Mouse (Mus musculus) hindbrain, embryonic 14.5 days (tissue): ENCODE data around the gene Narfl. TPM values are rescaled to one million over a fixed set of nuclear protein-coding genes. Genes with fewer than 3 reads are reported as not detected.

Source experiments
- ATAC-seq: fragments of 200-750 bp; cut with Nextera tagmentation; 2 replicates; pipeline ENCODE4 v1.8.0; 2017; ENCODE audit warnings: moderate number of reproducible peaks, mild to moderate bottlenecking, moderate TSS enrichment, moderate library complexity; ENCODE audit not compliant: low FRiP score
- DNase-seq: peaks from one replicate; pipeline ENCODE4 v3.0.0-alpha.2; 2015; ENCODE audit warnings: low spot score
- H3K27ac ChIP-seq: fragments of 300-500 bp; sonication (generic); 2 replicates; pipeline ENCODE4 v1.5.1; 2014; ENCODE audit warnings: mild to moderate bottlenecking, moderate library complexity
- H3K27me3 ChIP-seq: fragments of 300-500 bp; sonication (generic); 2 replicates; pipeline ENCODE4 v1.6.1; 2014; ENCODE audit warnings: mild to moderate bottlenecking, low read length, mixed read lengths; ENCODE audit not compliant: control insufficient read depth, insufficient read depth
- H3K36me3 ChIP-seq: fragments of 300-500 bp; sonication (generic); replicated peaks from 2 replicates; pipeline ENCODE4 v1.6.1; 2014; ENCODE audit not compliant: control insufficient read depth, insufficient read depth
- H3K4me1 ChIP-seq: fragments of 300-500 bp; sonication (generic); replicated peaks from 2 replicates; pipeline ENCODE4 v1.6.1; 2014; ENCODE audit warnings: antibody characterized with exemption, low read length, mixed read lengths; ENCODE audit not compliant: control insufficient read depth, insufficient read depth
- H3K4me2 ChIP-seq: fragments of 300-500 bp; sonication (generic); replicated peaks from 2 replicates; pipeline ENCODE4 v1.6.1; 2014; ENCODE audit warnings: mild to moderate bottlenecking, moderate library complexity
- H3K4me3 ChIP-seq: fragments of 300-500 bp; sonication (generic); replicated peaks from 2 replicates; pipeline ENCODE4 v1.5.1; 2014; ENCODE audit warnings: mild to moderate bottlenecking, low read length
- H3K9ac ChIP-seq: fragments of 300-500 bp; sonication (generic); 2 replicates; pipeline ENCODE4 v1.6.1; 2014
- H3K9me3 ChIP-seq: fragments of 300-500 bp; sonication (generic); 2 replicates; pipeline ENCODE4 v1.6.1; 2016; ENCODE audit warnings: low read length; ENCODE audit not compliant: control insufficient read depth
- WGBS: fragments of 180-500 bp; shearing (Covaris S2); extraction: QIAGEN DNeasy Blood & Tissue Kit; methylation state at CpG from one replicate; pipeline ENCODE4 v1.1.7; 2014; 5-methylcytosine and 5-hydroxymethylcytosine counted together
- polyA plus RNA-seq: library from polyadenylated mRNA; unstranded; fragments of >200 nt; fragmentation: Nextera tagmentation; extraction: Ambion mirVana; gene quantifications from 2 replicates; pipeline ENCODE4 v1.2.1, GENCODE M21; 2014

Gene Narfl
- polyA plus RNA-seq, 1 experiment from 2014 or later, result 29.1 TPM

DNA sequence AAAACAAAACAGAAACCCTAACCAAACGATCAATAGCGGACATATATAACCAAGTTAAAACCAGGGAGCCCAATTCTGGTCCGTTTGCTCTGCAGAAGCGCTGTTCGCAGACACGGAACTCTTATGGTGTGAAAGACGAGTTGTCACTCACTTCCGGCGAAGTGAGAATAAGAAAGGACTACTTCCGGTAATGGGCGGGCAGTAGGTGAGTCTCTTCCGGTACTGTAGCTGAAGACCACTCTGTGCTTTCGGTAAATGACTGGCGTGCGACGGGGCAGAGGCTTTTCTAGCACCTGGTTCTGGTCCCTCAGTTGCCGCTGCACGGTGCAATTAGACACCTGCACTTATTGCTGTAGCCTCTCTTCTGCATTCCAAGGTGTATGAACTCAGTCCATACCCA is 49.9 kb downstream of the Narfl start, which contains the start of gene Wdr24:
TSS of gene Wdr24 (plus strand) at position 176 of the 400 bp plus-strand sequence.
- ATAC-seq (peak; percentile 80), DNase-seq (peak; percentile 86)
- Histone ChIP-seq H3K36me3 (peaks cover 44% of the 10 kb centered on the region), H3K27me3 (peaks cover 11% of the 10 kb centered on the region; the same call in 1 of the 2 replicates), H3K9me3 (no peaks in the 10 kb centered on the region), H3K27ac (peak within 1 kb of the TSS; percentile 76), H3K9ac (peak within 1 kb of the TSS; percentile 82), H3K4me3 (peak within 1 kb of the TSS; percentile 68), H3K4me2 (peak within 1 kb of the TSS; percentile 99), H3K4me1 (peaks cover 32% of the 10 kb centered on the region)
- WGBS, result under 1% methylated on average over 18 of the region's 18 CpGs

DNA sequence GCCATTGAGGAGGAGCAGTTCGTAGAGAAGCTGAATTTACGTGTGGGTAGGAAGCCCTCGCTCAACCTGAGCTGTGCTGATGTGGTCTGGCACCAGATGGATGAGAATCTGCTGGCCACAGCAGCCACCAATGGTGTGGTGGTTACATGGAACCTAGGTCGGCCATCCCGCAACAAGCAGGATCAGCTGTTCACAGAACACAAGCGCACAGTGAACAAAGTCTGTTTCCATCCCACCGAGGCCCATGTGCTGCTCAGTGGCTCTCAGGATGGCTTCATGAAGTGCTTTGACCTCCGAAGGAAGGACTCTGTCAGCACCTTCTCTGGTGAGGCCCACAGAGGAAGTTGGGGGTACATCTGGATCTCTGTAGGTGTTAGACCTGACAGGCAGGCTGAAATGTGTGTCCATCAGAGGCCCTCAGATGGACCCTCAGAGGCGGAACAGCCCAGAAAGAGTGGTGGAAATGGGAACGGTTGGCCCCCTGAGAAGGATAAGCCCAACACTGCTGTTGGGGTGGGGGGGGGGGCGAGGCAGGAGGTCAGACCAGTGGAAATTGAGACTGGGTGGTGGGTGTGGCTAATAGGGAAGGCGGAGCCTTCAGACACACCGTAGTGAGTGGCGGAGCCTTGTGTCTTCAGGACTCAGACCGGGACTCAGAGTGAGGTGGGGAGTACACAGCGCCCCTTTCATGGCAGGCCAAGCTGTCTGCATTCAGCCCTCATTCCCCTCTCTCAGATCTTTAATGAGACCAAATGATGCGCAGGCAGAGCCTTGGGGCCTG is 51.0 kb downstream of the Narfl start:
- Histone ChIP-seq H3K9me3 (no peaks in the 10 kb centered on the region), H3K27me3 (no peaks in the 10 kb centered on the region), H3K4me1 (peaks cover 35% of the 10 kb centered on the region), H3K36me3 (peaks cover 33% of the 10 kb centered on the region), H3K9ac (peak overlapping the region; percentile 82), H3K4me2 (peak overlapping the region; percentile 99), H3K27ac (no peak overlapping the region), H3K4me3 (peak overlapping the region; percentile 68)
- no peak for ATAC-seq
- no peak for DNase-seq
- WGBS, result 77% methylated on average over 17 of the region's 17 CpGs

DNA sequence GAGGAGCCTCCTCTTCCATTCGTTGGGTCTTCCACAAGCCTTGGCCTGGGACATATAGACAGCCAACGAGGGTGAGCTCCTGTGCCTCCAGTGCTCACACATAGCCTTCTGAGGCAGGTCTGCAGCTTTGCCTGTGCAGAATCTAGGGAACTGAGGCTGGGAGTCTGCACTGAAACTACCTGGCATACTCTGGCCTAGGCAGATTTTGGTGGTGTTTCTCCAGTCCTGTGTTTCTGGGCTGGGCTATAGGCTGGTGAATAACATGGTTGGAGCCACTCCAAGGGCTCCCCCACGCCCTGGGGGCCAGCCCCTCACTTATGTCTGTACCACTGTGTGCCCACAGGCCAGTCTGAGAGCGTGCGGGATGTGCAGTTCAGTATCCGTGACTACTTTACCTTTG is 51.7 kb downstream of the Narfl start:
- Histone ChIP-seq H3K9me3 (no peaks in the 10 kb centered on the region), H3K9ac (no peak overlapping the region), H3K4me2 (peak overlapping the region; percentile 99; the same call in 1 of the 2 replicates), H3K4me1 (peaks cover 42% of the 10 kb centered on the region), H3K27me3 (no peaks in the 10 kb centered on the region), H3K4me3 (no peak overlapping the region), H3K36me3 (peaks cover 31% of the 10 kb centered on the region), H3K27ac (no peak overlapping the region)
- WGBS, result 88% methylated on average over 6 of the region's 6 CpGs
- DNase-seq (no peak), ATAC-seq (no peak)

DNA sequence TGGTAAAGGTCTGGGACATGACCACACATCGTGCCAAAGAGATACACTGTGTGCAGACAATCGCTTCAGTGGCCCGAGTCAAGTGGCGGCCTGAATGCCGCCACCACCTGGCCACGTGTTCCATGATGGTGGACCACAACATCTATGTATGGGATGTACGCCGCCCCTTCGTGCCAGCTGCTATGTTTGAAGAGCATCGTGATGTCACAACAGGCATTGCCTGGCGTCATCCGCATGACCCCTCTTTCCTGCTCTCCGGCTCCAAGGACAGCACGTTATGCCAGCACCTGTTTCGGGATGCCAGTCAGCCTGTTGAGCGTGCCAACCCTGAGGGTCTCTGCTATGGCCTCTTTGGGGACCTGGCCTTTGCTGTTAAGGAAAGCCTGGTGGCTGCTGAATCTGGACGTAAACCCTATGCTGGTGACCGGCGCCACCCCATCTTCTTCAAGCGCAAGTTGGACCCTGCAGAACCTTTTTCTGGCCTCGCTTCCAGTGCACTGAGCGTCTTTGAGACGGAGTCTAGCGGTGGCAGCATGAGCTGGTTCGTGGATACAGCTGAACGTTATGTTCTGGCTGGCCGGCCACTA is 52.5 kb downstream of the Narfl start:
- no peak for DNase-seq
- Histone ChIP-seq H3K9me3 (no peaks in the 10 kb centered on the region), H3K4me1 (peaks cover 49% of the 10 kb centered on the region), H3K4me2 (no peak overlapping the region), H3K27me3 (no peaks in the 10 kb centered on the region), H3K27ac (no peak overlapping the region), H3K9ac (no peak overlapping the region), H3K36me3 (peaks cover 38% of the 10 kb centered on the region), H3K4me3 (no peak overlapping the region)
- no peak for ATAC-seq
- 96% methylated on average over 27 of the region's 27 CpGs for WGBS

DNA sequence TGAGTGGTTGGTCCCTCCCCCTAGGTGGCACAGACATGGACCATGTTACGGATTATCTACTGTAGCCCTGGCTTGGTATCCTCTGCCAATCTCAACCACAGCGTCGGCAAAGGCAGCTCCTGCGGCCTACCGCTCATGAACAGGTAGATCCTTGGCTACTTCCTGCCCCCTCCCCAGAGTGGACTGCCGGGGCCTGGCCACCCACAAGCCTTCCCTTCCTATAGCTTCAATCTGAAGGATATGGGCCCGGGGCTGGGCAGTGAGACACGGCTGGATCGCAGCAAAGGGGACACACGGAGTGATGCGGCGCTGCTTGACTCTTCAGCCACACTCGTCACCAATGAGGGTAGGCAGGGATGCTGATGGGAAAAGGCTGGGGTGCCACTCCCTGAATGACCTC is 53.4 kb downstream of the Narfl start:
- Histone ChIP-seq H3K4me1 (peaks cover 58% of the 10 kb centered on the region), H3K9ac (no peak overlapping the region), H3K9me3 (no peaks in the 10 kb centered on the region), H3K27me3 (no peaks in the 10 kb centered on the region), H3K4me2 (no peak overlapping the region), H3K27ac (no peak overlapping the region), H3K36me3 (peaks cover 45% of the 10 kb centered on the region), H3K4me3 (no peak overlapping the region)
- ATAC-seq (no peak), DNase-seq (no peak)
- 95% methylated on average over 13 of the region's 13 CpGs for whole genome bisulfite sequencing

DNA sequence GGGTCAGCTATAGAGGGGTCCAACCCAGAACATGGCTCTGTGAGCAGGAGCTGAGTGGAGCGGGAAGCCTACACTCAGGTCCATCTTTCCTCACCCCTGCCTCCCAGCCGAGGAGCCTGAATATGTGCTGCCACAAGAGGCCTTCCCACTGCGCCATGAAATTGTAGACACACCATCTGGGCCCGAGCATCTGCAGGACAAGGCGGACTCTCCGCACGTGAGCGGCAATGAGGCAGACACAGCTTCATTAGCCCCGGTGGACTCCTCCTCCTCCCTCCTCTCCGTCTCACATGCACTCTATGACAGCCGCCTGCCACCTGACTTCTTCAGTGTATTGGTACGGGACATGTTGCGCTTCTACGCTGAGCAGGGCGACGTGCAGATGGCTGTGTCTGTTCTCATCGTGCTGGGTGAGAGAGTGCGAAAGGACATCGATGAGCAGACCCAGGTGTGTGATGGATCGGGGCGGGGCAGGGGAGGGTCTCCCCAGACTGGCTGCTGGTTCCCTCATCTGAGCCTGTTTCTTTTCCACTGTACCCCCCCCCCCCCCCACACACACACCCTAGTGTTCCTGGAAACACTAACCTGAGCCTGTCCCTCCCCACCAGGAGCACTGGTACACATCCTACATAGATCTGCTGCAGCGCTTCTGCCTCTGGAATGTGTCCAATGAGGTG is 54.1 kb downstream of the Narfl start:
- no peaks in the 10 kb centered on the region for H3K9me3 ChIP-seq
- H3K4me3 ChIP-seq, result no peak overlapping the region
- 91% methylated on average over 22 of the region's 22 CpGs for WGBS
- peaks cover 45% of the 10 kb centered on the region for H3K36me3 ChIP-seq
- no peak overlapping the region for H3K4me2 ChIP-seq
- 0 out of 2 replicates have a peak overlapping the region, but pooled peaks have one; percentile 90 for H3K9ac ChIP-seq
- H3K27ac ChIP-seq, result no peak overlapping the region
- DNase-seq (no peak), ATAC-seq (no peak)
- no peaks in the 10 kb centered on the region for H3K27me3 ChIP-seq
- H3K4me1 ChIP-seq, result peaks cover 61% of the 10 kb centered on the region

DNA sequence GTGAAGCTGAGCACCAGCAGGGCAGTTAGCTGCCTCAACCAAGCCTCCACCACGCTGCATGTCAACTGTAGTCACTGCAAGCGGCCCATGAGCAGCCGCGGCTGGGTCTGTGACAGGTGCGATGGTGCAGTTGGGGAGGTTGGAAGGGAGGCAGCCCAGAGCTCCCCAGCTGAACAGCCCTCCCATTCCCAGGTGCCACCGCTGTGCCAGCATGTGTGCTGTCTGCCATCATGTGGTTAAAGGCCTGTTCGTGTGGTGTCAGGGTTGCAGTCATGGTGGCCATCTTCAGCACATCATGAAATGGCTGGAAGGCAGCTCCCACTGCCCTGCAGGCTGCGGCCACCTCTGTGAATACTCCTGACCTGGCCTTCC is 54.6 kb downstream of the Narfl start:
- Histone ChIP-seq H3K9ac (peak overlapping the region; percentile 90), H3K4me3 (peak overlapping the region; percentile 62), H3K4me1 (peaks cover 61% of the 10 kb centered on the region), H3K9me3 (no peaks in the 10 kb centered on the region), H3K27ac (peak overlapping the region; percentile 92; the same call in 1 of the 2 replicates), H3K36me3 (peaks cover 45% of the 10 kb centered on the region), H3K4me2 (peak overlapping the region; percentile 95), H3K27me3 (no peaks in the 10 kb centered on the region)
- no peak for DNase-seq
- no peak for ATAC-seq
- 84% methylated on average over 8 of the region's 8 CpGs for WGBS

DNA sequence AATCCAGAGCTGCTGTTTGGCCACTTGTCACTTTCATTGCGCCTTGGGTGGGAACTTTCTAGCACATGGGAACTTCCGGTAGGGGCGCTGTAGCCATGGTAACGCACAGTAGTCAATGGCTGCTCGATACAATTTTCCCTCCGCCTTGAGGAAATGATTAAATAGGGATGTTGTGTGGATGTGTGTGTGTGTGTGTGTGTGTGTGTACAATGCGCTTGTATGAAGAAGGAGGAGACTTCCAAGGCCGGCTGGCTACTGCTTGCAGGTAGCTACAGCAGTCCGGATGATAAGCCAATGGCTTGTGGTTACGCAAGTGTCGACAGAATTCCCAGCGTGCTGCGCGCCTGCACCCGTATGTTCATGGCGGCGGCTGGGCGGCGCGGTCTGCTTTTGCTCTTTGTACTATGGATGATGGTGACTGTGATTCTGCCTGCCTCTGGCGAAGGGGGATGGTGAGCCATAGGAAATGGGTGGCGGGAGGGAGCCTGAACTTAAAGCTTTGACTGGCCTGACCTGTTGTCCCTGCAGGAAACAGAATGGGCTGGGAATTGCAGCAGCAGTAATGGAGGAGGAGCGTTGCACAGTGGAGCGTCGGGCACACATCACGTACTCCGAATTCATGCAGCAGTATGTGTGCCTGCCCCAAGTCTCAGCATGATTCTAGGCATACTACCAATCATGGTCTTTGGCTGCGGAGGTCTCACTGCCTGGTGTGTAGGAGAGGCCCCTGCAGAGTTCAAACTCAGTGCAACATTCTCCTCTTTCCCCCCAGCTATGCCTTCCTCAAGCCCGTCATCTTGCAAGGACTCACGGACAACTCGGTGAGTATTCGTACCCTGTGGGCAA is 55.4 kb downstream of the Narfl start, which contains the start of gene Jmjd8:
TSS of gene Jmjd8 (plus strand) at position 156 of the 846 bp plus-strand sequence.
- H3K27me3 ChIP-seq, result no peaks in the 10 kb centered on the region
- peaks cover 65% of the 10 kb centered on the region for H3K4me1 ChIP-seq
- ATAC-seq (peak; percentile 58), DNase-seq (peak; percentile 84)
- peak within 1 kb of the TSS; percentile 95 for H3K4me2 ChIP-seq
- H3K36me3 ChIP-seq, result peaks cover 45% of the 10 kb centered on the region
- H3K9me3 ChIP-seq, result no peaks in the 10 kb centered on the region
- under 1% methylated on average over 32 of the region's 32 CpGs for WGBS
- peak within 1 kb of the TSS; percentile 92 for H3K27ac ChIP-seq
- H3K4me3 ChIP-seq, result peak within 1 kb of the TSS; percentile 62
- H3K9ac ChIP-seq, result peak within 1 kb of the TSS; percentile 90
